Mouse (Mus musculus) myocyte (in vitro differentiated cells): ENCODE data around the gene Zfp358. TPM values are rescaled to one million over a fixed set of nuclear protein-coding genes. Genes with fewer than 3 reads are reported as not detected.

Experiments used
- H3K27me3 ChIP-seq: one replicate; pipeline ENCODE4 v1.6.1; 2011; ENCODE audit not compliant: control insufficient read depth, insufficient read depth, insufficient read length
- H3K36me3 ChIP-seq: one replicate; pipeline ENCODE4 v1.6.1; 2011; ENCODE audit not compliant: control insufficient read depth, insufficient read depth
- H3K4me2 ChIP-seq: one replicate; pipeline ENCODE4 v1.6.1; 2011; ENCODE audit warnings: low read depth, control low read depth
- H3K4me3 ChIP-seq: one replicate; pipeline ENCODE4 v1.5.1; 2011; ENCODE audit warnings: mild to moderate bottlenecking, control low read depth, moderate library complexity
- H3K79me2 ChIP-seq: one replicate; pipeline ENCODE4 v1.6.1; 2011; ENCODE audit not compliant: control insufficient read depth, insufficient read depth
- H3ac ChIP-seq: one replicate; pipeline ENCODE4 v1.6.1; 2011; ENCODE audit not compliant: control insufficient read depth, insufficient read length
- CEBPB ChIP-seq: IDR thresholded peaks from 2 replicates; pipeline ENCODE4 v1.6.1; 2011; ENCODE audit warnings: mild to moderate bottlenecking, moderate library complexity; ENCODE audit not compliant: poor library complexity, insufficient read depth, severe bottlenecking
- E2F4 ChIP-seq: IDR thresholded peaks from one replicate; pipeline ENCODE4 v1.6.1; 2011; ENCODE audit warnings: mild to moderate bottlenecking, control low read depth, moderate library complexity; ENCODE audit not compliant: insufficient read depth
- MAX ChIP-seq: IDR thresholded peaks from one replicate; pipeline ENCODE4 v1.6.1; 2011; ENCODE audit warnings: low read depth, mild to moderate bottlenecking, control low read depth
- MYOD1 ChIP-seq, 3 experiments: IDR thresholded peaks; one replicate each; pipeline ENCODE4 v1.6.1; 2011; ENCODE audit warnings: control low read depth in 2 of 3, low read depth in 2 of 3, mild to moderate bottlenecking in 2 of 3, moderate library complexity in 1 of 3; ENCODE audit not compliant: insufficient read length in 2 of 3, control insufficient read depth in 1 of 3
- MYOG ChIP-seq, 3 experiments: IDR thresholded peaks; one replicate each; pipeline ENCODE4 v1.6.1; 2011; ENCODE audit warnings: control low read depth in 2 of 3, low read depth in 2 of 3, mild to moderate bottlenecking in 2 of 3; ENCODE audit not compliant: insufficient read length in 2 of 3, control insufficient read depth in 1 of 3, insufficient read depth in 1 of 3
- POLR2A ChIP-seq: IDR thresholded peaks from one replicate; pipeline ENCODE4 v1.6.1; 2011; ENCODE audit warnings: low read depth, mild to moderate bottlenecking, control low read depth, moderate library complexity; ENCODE audit not compliant: insufficient read length
- POLR2AphosphoS2 ChIP-seq: IDR thresholded peaks from one replicate; pipeline ENCODE4 v1.6.1; 2011; ENCODE audit warnings: low read depth, control low read depth; ENCODE audit not compliant: insufficient read length
- REST ChIP-seq: IDR thresholded peaks from one replicate; pipeline ENCODE4 v1.6.1; 2011; ENCODE audit warnings: mild to moderate bottlenecking, control low read depth, moderate library complexity; ENCODE audit not compliant: insufficient read depth, insufficient read length
- SRF ChIP-seq: IDR thresholded peaks from one replicate; pipeline ENCODE4 v1.6.1; 2011; ENCODE audit warnings: low read depth; ENCODE audit not compliant: control insufficient read depth, insufficient read length
- TCF12 ChIP-seq: IDR thresholded peaks from one replicate; pipeline ENCODE4 v1.6.1; 2011; ENCODE audit warnings: mild to moderate bottlenecking, control low read depth; ENCODE audit not compliant: poor library complexity, insufficient read depth, severe bottlenecking
- TCF3 ChIP-seq: IDR thresholded peaks from one replicate; pipeline ENCODE4 v1.6.1; 2011; ENCODE audit warnings: low read depth, control low read depth; ENCODE audit not compliant: insufficient read length
- USF1 ChIP-seq: IDR thresholded peaks from one replicate; pipeline ENCODE4 v1.6.1; 2011; ENCODE audit warnings: low read depth, mild to moderate bottlenecking, control low read depth, moderate library complexity
- polyA plus RNA-seq: library from polyadenylated mRNA; unstranded; fragments of >200 nt; fragmentation: generic; extraction: Trizol; gene quantifications from one replicate; pipeline ENCODE4 v1.2.1, GENCODE M21; 2012; ENCODE audit warnings: missing spikeins

Gene Zfp358
- polyA plus RNA-seq, 1 experiment: 29.2 TPM

- H3ac ChIP-seq: peak overlapping the region; percentile 4
- H3K4me3 ChIP-seq: peak overlapping the region; percentile 71
- no peak for TF ChIP-seq CEBPB
- no peak for TF ChIP-seq MYOD1 (IDR thresholded peaks at IDR 0.05; ENCODE audit: control insufficient read depth in 1 of 3, insufficient read length in 2 of 3, low read depth in 2 of 3)
- TF ChIP-seq TCF12: no peak
- TF ChIP-seq USF1: no peak
- TF ChIP-seq SRF: no peak
- no peak for TF ChIP-seq MYOG (IDR thresholded peaks at IDR 0.05; ENCODE audit: control insufficient read depth in 1 of 3, insufficient read depth in 1 of 3, insufficient read length in 2 of 3, low read depth in 2 of 3)
- TF ChIP-seq POLR2A: no peak
- H3K27me3 ChIP-seq: no peaks in the 10 kb centered on the region
- no peaks in the 10 kb centered on the region for H3K36me3 ChIP-seq
- peak overlapping the region; percentile 99 for H3K4me2 ChIP-seq
- H3K79me2 ChIP-seq: no peaks in the 10 kb centered on the region
These were observed 21.8 kb downstream of the Zfp358 start for GRCm38 (mm10) chr8:3514681-3515247.

DNA sequence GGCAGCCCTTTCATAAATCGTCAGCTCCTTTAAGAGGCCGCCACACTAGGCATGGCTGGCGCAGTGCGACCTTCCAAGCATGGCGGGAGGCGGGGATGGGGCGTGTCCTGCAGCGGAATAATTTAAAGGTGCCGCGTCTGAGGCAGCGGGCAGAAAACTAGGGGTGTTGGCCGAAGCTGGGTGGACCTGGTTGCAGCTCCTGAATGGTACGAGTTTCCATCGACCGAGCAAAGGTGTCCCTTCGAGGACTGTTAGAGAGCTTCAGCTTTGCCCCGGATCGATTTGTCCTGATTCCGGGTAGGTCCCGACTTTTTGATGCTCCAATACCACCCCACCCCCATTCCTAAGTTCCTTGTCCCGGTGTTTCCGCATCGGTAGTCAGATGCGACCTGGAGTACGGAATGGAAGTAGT, 22.3 kb downstream of the Zfp358 start, which contains the start of gene Pnpla6:
Pnpla6 (plus strand) TSS at position 125 of the 412 bp plus-strand sequence.
- H3ac ChIP-seq: peak within 1 kb of the TSS; percentile 4
- H3K79me2 ChIP-seq: no peaks in the 10 kb centered on the region
- peak within 1 kb of the TSS; percentile 71 for H3K4me3 ChIP-seq
- no peaks in the 10 kb centered on the region for H3K36me3 ChIP-seq
- H3K4me2 ChIP-seq: peak within 1 kb of the TSS; percentile 99
- no peak for TF ChIP-seq REST
- no peak for TF ChIP-seq USF1
- TF ChIP-seq POLR2A: peak; percentile 65
- TF ChIP-seq E2F4: peak; percentile 36
- no peak for TF ChIP-seq MYOD1 (IDR thresholded peaks at IDR 0.05; ENCODE audit: control insufficient read depth in 1 of 3, insufficient read length in 2 of 3, low read depth in 2 of 3)
- TF ChIP-seq POLR2AphosphoS2: peak; percentile 97
- no peak for TF ChIP-seq TCF3
- H3K27me3 ChIP-seq: no peaks in the 10 kb centered on the region

- TF ChIP-seq POLR2AphosphoS2 (peak; percentile 15), MYOG (IDR thresholded peaks at IDR 0.05; ENCODE audit: control insufficient read depth in 1 of 3, insufficient read depth in 1 of 3, insufficient read length in 2 of 3, low read depth in 2 of 3) (no peak)
- Histone ChIP-seq H3K4me3 (peak overlapping the region; percentile 71), H3ac (peak overlapping the region; percentile 4), H3K27me3 (no peaks in the 10 kb centered on the region), H3K4me2 (peak overlapping the region; percentile 99), H3K79me2 (no peaks in the 10 kb centered on the region), H3K36me3 (no peaks in the 10 kb centered on the region)
These were observed 23.0 kb downstream of the Zfp358 start for GRCm38 (mm10) chr8:3515771-3516417.

GRCm38 (mm10) chr8:3516450-3517116, 23.6 kb downstream of the Zfp358 start:
- peak overlapping the region; percentile 99 for H3K4me2 ChIP-seq
- TF ChIP-seq MAX: no peak
- TF ChIP-seq MYOD1 (IDR thresholded peaks at IDR 0.05; ENCODE audit: control insufficient read depth in 1 of 3, insufficient read length in 2 of 3, low read depth in 2 of 3): no peak
- TF ChIP-seq REST: no peak
- TF ChIP-seq POLR2A: no peak
- TF ChIP-seq MYOG (IDR thresholded peaks at IDR 0.05; ENCODE audit: control insufficient read depth in 1 of 3, insufficient read depth in 1 of 3, insufficient read length in 2 of 3, low read depth in 2 of 3): no peak
- no peak for TF ChIP-seq E2F4
- no peak for TF ChIP-seq TCF3
- TF ChIP-seq SRF: no peak
- peak; percentile 56 for TF ChIP-seq USF1
- TF ChIP-seq CEBPB: no peak
- peak; percentile 47 for TF ChIP-seq POLR2AphosphoS2
- TF ChIP-seq TCF12: no peak
- no peaks in the 10 kb centered on the region for H3K27me3 ChIP-seq
- H3K4me3 ChIP-seq: peak overlapping the region; percentile 71
- no peaks in the 10 kb centered on the region for H3K79me2 ChIP-seq
- H3K36me3 ChIP-seq: no peaks in the 10 kb centered on the region
- peak overlapping the region; percentile 4 for H3ac ChIP-seq

DNA sequence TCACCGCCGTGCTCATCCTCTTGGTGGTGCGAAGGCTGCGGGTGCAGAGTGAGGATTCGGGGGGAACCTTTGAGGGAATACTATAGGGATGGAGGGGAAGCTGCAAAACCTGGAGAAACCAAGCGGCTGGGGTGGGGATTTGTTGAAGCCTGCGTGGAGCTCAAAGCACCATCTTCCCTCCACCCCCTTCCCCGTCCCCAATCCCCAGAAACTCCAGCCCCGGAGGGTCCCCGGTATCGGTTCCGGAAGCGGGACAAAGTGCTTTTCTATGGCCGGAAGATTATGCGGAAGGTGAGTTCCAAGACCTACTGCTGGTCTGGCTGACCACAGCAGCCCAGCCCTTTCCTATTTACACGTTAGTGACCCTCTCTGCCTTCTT, 24.2 kb downstream of the Zfp358 start:
- H3K4me2 ChIP-seq: peak overlapping the region; percentile 99
- peak overlapping the region; percentile 71 for H3K4me3 ChIP-seq
- no peak for TF ChIP-seq TCF3
- no peak for TF ChIP-seq MAX
- TF ChIP-seq TCF12: no peak
- TF ChIP-seq MYOD1 (IDR thresholded peaks at IDR 0.05; ENCODE audit: control insufficient read depth in 1 of 3, insufficient read length in 2 of 3, low read depth in 2 of 3): no peak
- TF ChIP-seq E2F4: no peak
- no peak for TF ChIP-seq POLR2A
- TF ChIP-seq POLR2AphosphoS2: no peak
- no peak for TF ChIP-seq REST
- no peak for TF ChIP-seq CEBPB
- no peak for TF ChIP-seq SRF
- TF ChIP-seq USF1: no peak
- TF ChIP-seq MYOG (IDR thresholded peaks at IDR 0.05; ENCODE audit: control insufficient read depth in 1 of 3, insufficient read depth in 1 of 3, insufficient read length in 2 of 3, low read depth in 2 of 3): no peak
- no peaks in the 10 kb centered on the region for H3K79me2 ChIP-seq
- H3K36me3 ChIP-seq: no peaks in the 10 kb centered on the region
- peak overlapping the region; percentile 4 for H3ac ChIP-seq
- H3K27me3 ChIP-seq: no peaks in the 10 kb centered on the region
